Mouse (Mus musculus) gastrocnemius, postnatal 36 days (tissue): Measurements from ENCODE around the gene Atg4c. TPM values are rescaled to one million over a fixed set of nuclear protein-coding genes. Genes with fewer than 3 reads are reported as not detected.

ENCODE experiments used
- DNase-seq, 2 experiments: peaks; one replicate each; pipeline ENCODE4 v3.0.0; 2022
- intact Hi-C: fragments of 180-260 bp; cut with DNase I; formaldehyde crosslinking; loops from one replicate; pipeline ENCODE4 v1.15.1; 2025
- total RNA-seq, 2 experiments: library from RNA; stranded (reverse); gene quantifications; 2 replicates each; pipeline ENCODE4 v1.2.3; 2021

Atg4c gene
- total RNA-seq, 2 experiments from 2014 or later: 4.9 to 5.5 TPM

- intact Hi-C loops: loop anchor here (5.0 to 10.0 kb wide), 3 partner anchors 126 to 448 kb away; no protein-coding TSS in a partner anchor
- DNase-seq: no peak
These were observed 10.9 kb upstream of the Atg4c start for GRCm38 (mm10) chr4:99182660-99183431.

DNA sequence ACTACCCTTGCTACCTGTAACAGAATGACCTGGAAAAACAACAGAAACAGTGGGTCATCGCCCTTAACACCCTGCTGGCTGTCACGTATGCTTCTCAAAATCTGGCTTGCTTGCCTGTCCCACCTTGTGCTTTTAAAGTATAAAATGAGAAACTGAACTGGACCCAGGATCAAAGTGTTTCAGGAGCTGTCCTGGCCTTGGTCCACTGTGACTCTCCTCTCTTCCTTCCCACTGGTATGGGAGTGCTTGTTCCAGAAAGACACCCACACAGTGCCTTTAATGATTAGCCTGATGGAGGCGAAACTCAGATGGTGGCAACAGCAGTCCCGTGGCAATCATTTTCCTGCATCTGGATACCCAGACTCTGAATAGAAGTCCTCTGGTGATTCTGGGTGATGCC is 9.1 kb upstream of the Atg4c start:
- intact Hi-C loops: loop anchor here (5.0 to 10.0 kb wide), 3 partner anchors 127 to 450 kb away; no protein-coding TSS in a partner anchor
- DNase-seq: no peak

DNA sequence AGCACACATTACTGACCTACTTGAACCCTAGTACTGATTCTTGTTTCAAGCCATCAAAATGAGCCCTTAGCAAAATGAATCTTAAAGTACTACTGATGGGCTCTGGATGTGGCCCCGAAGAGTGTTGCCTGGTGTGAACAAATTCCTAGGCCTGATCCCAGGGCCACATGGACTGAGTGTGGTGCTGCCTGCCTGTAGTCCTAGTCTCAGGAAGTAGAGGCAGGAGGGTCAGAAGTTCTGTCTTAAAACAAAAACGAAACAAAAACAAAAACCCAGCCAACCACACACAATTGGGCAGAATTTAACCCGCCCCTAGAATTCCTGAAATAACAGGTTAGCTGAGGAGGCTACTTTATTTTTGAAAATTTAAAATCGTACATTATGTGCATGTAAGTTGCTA is 8.4 kb upstream of the Atg4c start:
- intact Hi-C loops: loop anchor here (10.0 kb wide), 2 partner anchors 221 to 451 kb away; no protein-coding TSS in a partner anchor
- no peak for DNase-seq

- intact Hi-C loops: loop anchor here (10.0 kb wide), 2 partner anchors 222 to 452 kb away; no protein-coding TSS in a partner anchor
- no peak for DNase-seq
These were observed 7.2 kb upstream of the Atg4c start for GRCm38 (mm10) chr4:99186412-99187125.

DNA sequence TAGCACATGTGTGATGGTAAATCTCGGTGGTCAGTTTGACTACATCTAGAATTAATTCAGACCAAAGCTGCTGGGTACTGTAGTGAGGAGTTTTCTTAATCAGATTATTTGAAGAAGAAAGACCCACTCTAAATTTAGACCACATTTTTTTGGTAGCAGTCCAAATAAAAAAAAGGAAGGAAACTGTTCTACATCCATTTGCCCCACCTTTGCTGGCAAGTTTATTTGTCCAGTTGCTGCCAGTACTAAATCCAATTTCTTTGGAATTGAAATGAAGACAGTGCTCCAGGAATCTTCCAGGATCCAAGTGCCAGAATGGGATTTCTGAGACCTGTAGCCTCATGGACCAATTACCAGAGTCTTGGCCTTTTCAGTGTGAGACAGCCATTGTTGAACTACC is 1.1 kb upstream of the Atg4c start:
- no peak for DNase-seq
- intact Hi-C loops: loop anchor here (5.0 kb wide), 1 partner anchor 265 kb away; no protein-coding TSS in a partner anchor

GRCm38 (mm10) chr4:99193214-99193613 is 520 bp upstream of the Atg4c start:
- intact Hi-C loops: loop anchor here (5.0 kb wide), 1 partner anchor 266 kb away; no protein-coding TSS in a partner anchor
- no peak for DNase-seq

- no peak for DNase-seq
These were observed 1.1 kb downstream of the Atg4c start for GRCm38 (mm10) chr4:99194826-99195225.

DNA sequence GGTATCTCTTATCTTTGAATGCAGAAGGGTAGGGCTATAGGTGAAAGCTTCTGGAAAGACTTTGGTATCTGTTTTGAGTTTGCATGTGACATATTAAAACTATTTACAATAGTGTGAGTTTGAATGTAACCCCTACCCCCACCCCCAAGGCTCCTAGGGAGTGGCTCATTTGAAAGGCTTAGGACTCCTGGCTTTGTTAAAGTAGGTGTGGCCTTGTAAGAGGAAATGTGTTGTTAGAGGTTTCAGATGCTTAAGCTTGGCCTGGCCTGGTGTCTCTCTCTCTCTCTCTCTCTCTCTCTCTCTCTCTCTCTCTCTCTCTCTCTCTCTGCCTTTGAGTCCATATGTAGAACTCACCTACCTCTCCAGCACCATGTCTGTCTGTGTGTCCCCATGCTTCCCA is 5.0 kb downstream of the Atg4c start:
- intact Hi-C loops: no loop called here

More at GRCm38 (mm10) chr4:99194826-99195225, 1.1 kb downstream of the Atg4c start:
- intact Hi-C loops: loop anchor here (5.0 kb wide), 1 partner anchor 268 kb away; no protein-coding TSS in a partner anchor

GRCm38 (mm10) chr4:99199757-99200251 is 6.1 kb downstream of the Atg4c start:
- no peak for DNase-seq

More for the DNA sequence above, 5.0 kb downstream of the Atg4c start:
- no peak for DNase-seq

DNA sequence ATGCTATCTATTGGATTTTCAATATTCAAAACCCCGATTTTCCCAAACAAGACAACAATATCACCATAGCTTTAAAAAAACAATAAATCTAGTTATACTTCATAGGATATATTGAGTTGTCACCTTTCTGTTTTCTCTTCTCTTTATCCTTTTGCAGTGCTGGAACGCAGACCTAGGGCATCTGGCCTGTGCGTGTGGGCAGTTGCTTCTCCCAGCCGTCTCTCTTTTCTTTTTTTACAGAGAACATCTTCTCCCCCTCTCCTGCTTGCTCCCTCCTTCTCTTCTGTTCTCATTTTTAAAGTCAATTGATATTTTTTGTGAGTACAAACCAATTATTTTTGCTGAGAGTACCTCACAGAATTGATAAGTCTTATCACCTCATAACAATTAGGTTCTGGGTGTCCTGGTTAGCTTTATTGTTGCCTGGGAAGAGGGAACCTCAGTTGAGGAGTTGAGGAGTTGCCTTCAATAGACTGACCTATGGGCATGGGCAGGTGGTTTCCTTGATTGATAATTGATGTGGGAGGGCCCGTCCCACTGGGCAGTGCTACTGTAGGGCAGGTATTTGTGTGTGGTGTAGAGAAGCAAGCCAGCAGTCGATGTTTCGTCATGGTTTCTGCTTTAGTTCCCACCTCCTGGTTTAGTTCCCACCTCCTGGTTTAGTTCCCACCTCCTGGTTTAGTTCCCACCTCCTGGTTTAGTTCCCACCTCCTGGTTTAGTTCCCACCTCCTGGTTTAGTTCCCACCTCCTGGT is 6.8 kb downstream of the Atg4c start:
- DNase-seq: no peak
- intact Hi-C loops: no loop called here

More at GRCm38 (mm10) chr4:99199757-99200251, 6.1 kb downstream of the Atg4c start:
- intact Hi-C loops: no loop called here

DNA sequence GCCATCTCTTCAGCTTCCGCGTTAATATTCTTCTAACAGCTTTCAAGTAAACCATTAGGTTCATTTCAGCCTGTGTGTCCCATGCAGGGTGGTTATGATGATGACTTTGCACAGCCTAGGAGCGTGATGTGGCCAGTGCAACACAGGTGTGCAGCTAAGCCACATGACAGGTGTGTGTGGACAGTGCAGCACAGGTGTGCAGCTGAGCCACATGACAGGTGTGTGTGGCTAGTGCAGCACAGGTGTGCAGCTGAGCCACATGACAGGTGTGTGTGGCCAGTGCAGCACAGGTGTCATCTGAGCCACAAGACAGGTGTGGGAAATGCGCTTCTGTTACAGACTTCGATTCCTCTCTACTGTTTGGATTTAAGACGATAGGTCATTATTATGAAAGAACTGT is 12.0 kb downstream of the Atg4c start:
- intact Hi-C loops: no loop called here
- DNase-seq: no peak

DNA sequence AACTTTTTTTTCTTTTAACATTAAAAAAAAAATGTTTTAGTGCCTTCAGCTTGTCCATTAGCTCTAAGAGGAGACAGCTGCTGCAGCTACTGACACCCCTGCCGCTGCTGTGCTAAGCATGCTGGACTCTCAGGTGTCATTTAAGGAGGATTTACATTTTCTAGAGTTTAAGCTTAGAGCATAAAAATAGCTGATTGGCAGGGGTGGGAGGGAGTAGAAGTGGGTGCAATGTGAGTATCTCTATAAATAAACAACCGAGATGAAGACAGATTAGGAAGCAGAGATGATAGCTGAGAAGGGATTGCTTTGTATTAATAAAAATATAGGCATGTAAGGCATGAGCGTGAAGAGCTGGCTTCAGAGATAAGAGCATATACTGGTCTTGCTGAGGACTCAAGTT is 12.6 kb downstream of the Atg4c start:
- intact Hi-C loops: no loop called here
- no peak for DNase-seq

GRCm38 (mm10) chr4:99210087-99210486 is 16.4 kb downstream of the Atg4c start:
- DNase-seq: no peak
- intact Hi-C loops: no loop called here

DNA sequence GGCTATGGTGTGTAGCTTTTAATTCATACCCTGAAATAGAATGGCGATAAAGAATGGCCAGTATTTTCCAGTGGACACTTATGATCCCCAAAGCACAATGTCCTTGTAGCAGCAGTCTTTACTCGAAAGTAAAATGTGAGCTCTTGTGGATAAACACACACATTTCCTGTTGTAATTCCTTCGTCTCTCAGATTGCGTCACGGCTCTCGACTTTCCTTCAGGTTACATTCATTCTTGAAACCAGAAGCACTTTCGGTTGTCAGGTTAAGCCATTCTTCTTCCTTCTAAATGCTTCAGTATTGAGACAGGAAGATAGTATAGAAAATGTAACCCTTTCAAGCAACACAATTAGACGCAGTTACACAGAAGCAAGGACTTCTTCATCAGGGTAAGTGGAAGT is 17.9 kb downstream of the Atg4c start:
- intact Hi-C loops: no loop called here

GRCm38 (mm10) chr4:99213123-99213522 is 19.4 kb downstream of the Atg4c start:
- no peak for DNase-seq
- intact Hi-C loops: no loop called here

More for the DNA sequence above, 17.9 kb downstream of the Atg4c start:
- DNase-seq: no peak

- DNase-seq: no peak
- intact Hi-C loops: no loop called here
These were observed 28.5 kb downstream of the Atg4c start for GRCm38 (mm10) chr4:99222221-99222620.

GRCm38 (mm10) chr4:99224790-99225189 is 31.1 kb downstream of the Atg4c start:
- intact Hi-C loops: no loop called here
- DNase-seq: no peak

DNA sequence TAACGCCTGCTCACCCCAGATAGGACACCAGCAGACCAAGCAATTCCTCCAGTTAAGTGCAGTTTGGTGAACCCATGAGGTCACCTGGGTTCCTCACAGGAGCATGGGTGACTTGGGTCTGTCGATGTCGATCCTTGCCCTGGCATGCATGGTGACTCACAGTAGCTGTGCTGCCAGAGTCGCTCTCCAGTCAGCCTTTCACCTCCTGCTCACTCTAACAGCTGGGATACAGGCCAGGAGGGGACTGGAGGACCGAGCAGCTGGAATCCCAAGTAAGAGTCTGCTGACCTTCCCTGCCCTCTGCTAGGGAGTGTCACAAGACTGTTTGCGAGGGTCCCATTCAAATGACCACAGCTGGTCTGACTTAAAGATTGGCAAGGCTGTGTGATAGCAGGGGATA is 33.5 kb downstream of the Atg4c start:
- no peak for DNase-seq
- intact Hi-C loops: no loop called here

DNA sequence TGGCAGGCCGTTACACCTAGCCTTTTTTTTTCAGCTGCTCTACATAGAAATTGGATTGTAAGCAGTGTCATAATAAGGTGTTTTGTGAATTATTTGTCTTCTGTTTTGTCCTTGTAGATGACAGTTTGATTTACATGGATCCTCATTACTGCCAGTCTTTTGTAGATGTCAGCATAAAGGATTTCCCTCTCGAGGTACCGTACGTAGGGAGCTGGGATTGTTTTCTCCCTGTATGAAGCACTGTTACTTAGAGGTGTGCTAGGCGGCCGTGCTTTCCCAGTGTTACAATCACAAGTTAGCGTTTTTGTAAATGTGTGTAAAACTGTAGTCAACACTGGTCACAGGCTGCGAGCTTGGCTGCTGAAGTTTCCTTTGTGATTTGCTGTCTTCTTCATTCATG is 35.6 kb downstream of the Atg4c start:
- DNase-seq: no peak
- intact Hi-C loops: no loop called here

DNA sequence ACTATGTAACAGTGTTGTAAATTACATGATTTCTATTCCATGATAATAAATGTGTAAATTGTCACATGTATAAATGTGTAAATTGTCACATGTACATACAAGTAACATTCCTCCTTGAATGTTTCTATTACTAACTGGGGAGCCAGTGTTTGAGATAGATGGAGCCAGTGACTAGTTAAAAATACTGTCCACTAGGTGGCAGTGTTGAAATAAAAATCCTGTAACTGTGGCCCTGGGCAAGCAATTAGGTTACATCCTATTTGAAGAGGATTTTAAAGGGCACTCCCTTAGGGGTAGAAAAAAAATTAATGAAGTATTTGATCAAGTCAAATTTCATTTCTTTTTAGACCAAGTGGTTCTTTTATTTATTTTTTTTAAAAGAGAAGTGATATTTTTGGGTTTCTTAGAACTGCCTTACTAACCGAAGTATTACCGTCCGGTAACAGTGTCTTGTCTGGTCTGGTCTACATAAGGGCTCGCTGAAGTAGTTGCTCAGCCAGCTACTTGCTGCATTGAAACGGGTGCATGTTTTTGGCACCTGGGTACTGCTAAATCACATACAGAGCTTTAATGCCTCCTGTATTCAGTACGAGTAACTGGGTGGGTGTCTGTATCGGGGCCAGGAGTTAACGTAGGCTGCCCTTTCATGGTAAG is 41.6 kb downstream of the Atg4c start:
- DNase-seq: no peak
- intact Hi-C loops: no loop called here
